Mouse (Mus musculus) embryonic fibroblast, embryonic 13.5 days (primary cell): Measurements from ENCODE around the gene Olfr330. TPM values are rescaled to one million over a fixed set of nuclear protein-coding genes. Genes with fewer than 3 reads are reported as not detected.
"Not testable (repeated sequence)": the region's sequence is repeated elsewhere in the genome, so short reads cannot be mapped to it uniquely, and the experiment has no call there.

Experiments
- H3K27ac ChIP-seq: 2 replicates; pipeline ENCODE4 v1.5.1; 2012; ENCODE audit warnings: low read length, control low read depth, inconsistent platforms; ENCODE audit not compliant: insufficient read depth
- H3K4me1 ChIP-seq: 2 replicates; pipeline ENCODE4 v1.6.1; 2011; ENCODE audit warnings: low read length; ENCODE audit not compliant: control insufficient read depth, insufficient read depth
- H3K4me3 ChIP-seq: 2 replicates; pipeline ENCODE4 v1.5.1; 2011; ENCODE audit warnings: mild to moderate bottlenecking, control low read depth, low read length; ENCODE audit not compliant: insufficient read depth
- CTCF ChIP-seq: IDR thresholded peaks from 2 replicates; pipeline ENCODE4 v1.5.1; 2011; ENCODE audit warnings: mild to moderate bottlenecking, control low read depth, low read length, moderate library complexity, borderline replicate concordance; ENCODE audit not compliant: insufficient read depth
- POLR2A ChIP-seq: IDR thresholded peaks from 2 replicates; pipeline ENCODE4 v1.6.1; 2011; ENCODE audit warnings: low read depth, mild to moderate bottlenecking, control low read depth, low read length, moderate library complexity
- polyA plus RNA-seq: library from polyadenylated mRNA; stranded (reverse); fragments of >200 nt; gene quantifications from 2 replicates; pipeline ENCODE4 v1.2.4, GENCODE M21; 2011; ENCODE audit warnings: low read depth; ENCODE audit not compliant: missing spikeins, insufficient read length

Gene Olfr330
- polyA plus RNA-seq = not detected in 2 replicates

DNA sequence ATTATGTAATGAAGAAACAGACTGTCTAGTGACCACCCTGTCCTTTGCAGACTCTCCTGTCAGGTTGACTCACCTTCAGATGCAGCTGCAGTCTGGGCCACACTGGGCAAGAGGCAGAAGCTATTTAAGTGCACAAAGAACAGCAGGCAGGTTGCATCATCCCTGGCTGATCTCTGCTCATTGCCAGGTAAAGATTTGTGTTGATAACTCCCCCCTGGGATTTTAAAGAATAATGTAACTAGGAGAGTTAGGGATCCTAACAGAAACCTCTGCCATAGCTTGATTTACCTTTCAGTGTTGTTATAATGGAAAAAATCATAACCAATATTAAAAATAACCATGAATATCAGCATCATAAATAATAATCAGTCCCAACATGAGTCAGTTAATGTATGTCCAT lies at the start of gene Olfr330:
Gene Olfr330, minus strand, starts transcription at position 101 of the 400 bp plus-strand sequence.
- not testable (repeated sequence) for H3K4me3 ChIP-seq, H3K4me1 ChIP-seq, H3K27ac ChIP-seq

DNA sequence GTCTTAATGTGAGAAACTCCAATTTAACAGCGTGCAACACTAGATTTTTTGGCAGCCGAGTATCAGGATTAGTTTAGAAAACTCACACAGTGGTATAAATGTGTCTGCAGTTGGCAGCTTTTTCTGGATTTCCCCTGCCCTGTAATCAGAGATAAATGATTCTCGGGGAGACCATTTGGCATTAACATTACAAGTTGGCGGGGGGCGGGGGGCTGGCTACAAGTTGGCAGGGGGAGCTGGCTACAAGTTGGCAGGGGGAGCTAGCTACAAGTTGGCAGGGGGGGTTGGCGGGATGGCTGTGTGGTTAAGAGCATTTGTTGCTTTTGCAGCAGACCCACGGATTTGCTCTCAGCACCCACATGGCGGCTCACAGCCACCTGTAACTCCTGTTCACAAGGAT lies 44.0 kb upstream of the Olfr330 start:
- Histone ChIP-seq H3K4me3 (no peak overlapping the region), H3K27ac (no peak overlapping the region), H3K4me1 (no peaks in the 10 kb centered on the region)
- TF ChIP-seq CTCF (no peak), POLR2A (no peak)

DNA sequence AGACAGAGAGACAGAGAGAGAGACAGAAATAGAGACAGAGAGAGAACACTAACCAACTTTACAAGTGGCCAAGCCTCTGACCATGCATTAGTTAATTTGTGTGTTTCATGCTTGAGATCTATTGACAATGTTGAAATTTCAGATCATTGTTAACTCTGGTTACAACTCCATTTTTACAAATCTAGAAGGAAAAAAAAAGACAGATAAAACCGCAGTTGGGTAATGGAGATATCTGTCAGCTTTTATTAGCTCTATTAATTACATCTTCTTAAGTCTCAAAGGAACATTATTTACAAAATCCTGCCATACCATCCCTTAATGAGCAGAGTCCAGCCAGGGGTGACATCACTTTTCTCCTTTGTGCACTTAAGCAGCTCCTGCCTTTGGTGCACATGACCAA lies 42.8 kb upstream of the Olfr330 start, which contains the start of gene Olfr325:
Gene Olfr325, plus strand, starts transcription at position 301 of the 400 bp plus-strand sequence.
- TF ChIP-seq POLR2A (no peak), CTCF (no peak)
- H3K27ac ChIP-seq = no peak within 1 kb of the TSS
- H3K4me1 ChIP-seq = no peaks in the 10 kb centered on the region
- no peak within 1 kb of the TSS for H3K4me3 ChIP-seq

DNA sequence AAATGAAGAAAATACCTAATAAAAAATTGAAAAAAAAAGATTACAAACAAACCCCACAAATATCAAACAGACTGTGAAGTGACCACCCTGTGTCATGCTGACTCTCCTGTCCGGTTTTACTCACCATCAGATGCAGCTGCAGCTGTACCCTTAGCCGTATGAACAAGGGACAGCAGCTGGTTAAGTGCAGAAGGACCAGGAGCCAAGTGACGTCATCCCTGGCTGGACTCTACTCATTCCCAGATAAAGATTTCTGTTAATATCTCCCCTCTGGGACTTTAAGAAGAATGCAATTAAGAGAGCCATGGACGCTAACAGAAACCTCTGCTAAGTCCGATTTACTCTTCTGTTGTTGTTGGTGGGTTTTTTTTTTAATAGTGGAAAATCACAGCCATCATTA lies 35.8 kb upstream of the Olfr330 start, which contains the start of gene Olfr224:
Gene Olfr224, minus strand, starts transcription at position 149 of the 400 bp plus-strand sequence.
- TF ChIP-seq POLR2A = no peak
- no peak for TF ChIP-seq CTCF
- H3K4me3 ChIP-seq = no peak within 1 kb of the TSS
- H3K4me1 ChIP-seq = no peaks in the 10 kb centered on the region
- no peak within 1 kb of the TSS for H3K27ac ChIP-seq

DNA sequence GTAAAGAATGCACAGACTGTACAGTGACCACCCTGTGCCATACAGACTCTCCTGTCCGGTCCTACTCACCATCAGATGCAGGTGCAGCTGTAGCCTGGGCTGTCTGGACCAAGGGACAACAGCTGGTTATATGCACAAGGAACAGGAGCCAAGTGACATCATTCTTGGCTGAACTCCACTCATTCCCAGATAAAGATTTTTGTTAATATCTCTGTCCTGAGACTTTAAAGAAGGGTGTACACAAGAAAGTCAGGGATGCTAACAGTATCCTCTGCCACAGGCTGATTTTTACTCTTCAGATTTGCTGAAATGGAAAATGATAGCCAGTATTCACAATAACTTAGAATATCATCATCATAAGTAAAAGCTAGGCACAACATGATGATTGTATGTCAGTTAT lies 20.9 kb upstream of the Olfr330 start, which contains the start of gene Olfr328:
Gene Olfr328, minus strand, starts transcription at position 101 of the 400 bp plus-strand sequence.
- H3K4me3 ChIP-seq = no peak within 1 kb of the TSS
- no peak for TF ChIP-seq CTCF
- no peak for TF ChIP-seq POLR2A
- H3K27ac ChIP-seq = no peak within 1 kb of the TSS
- no peaks in the 10 kb centered on the region for H3K4me1 ChIP-seq

DNA sequence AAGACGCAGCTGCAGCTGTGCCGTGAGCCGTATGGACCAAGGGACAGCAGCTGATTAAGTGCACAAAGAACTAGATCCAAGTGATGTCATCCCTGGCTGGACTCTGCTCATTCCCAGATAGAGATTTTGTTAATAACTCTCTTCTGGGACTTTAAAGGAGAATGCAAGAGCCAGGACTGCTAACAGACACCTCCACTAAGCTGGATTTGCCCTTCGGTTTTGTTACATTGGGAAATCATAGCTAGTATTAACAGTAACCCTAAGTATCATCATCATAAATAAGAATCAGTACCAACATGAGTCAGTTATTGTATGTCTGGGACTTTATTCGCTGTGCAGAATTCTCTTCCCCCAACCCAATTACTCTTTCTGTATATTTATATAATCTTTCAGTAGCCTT lies 11.7 kb upstream of the Olfr330 start, which contains the start of gene Olfr329-ps:
Gene Olfr329-ps, minus strand, starts transcription at position 101 of the 400 bp plus-strand sequence.
- Histone ChIP-seq H3K27ac (no peak within 1 kb of the TSS), H3K4me3 (no peak within 1 kb of the TSS), H3K4me1 (no peaks in the 10 kb centered on the region)
- TF ChIP-seq POLR2A (no peak), CTCF (no peak)

DNA sequence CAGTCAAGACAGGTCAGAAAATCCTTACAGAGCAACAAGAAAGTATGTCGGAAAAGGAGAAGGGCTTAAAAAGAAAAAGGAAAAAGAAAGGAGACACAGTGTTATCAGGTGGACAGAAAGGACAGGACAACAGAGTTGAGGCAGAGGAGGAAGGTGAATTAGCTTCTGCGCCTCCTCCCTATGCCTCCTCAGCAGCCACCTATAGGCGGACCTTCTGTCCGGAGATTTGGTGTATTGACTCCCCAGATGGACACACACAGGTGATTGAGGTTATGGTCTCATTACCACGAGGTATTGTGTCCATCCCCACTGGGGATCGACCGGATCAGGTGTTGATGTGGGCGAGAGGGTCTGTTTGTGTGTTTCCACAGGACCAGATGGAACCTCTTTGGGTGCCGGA lies 14.9 kb downstream of the Olfr330 start:
- H3K4me1 ChIP-seq, H3K4me3 ChIP-seq, H3K27ac ChIP-seq: not testable (repeated sequence)

DNA sequence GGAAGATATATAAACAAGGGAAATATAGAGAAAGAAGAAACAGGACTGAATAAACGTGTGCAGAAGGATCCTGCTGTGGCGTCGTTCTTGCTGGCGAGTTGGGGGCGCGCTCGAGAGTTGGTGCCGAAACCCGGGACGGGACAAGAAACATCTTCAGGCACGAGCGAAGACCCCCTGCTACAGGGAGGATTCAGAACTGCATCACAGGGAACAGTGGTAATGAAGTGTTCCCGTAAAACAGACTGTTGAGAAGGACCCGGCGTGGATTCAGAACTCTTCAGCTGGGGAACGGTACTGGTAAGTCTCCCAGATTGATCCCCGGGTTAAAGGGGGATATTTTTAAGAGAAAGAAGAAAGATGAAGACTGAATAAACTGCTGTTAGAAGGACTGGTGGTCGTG lies 15.7 kb downstream of the Olfr330 start:
- H3K4me3 ChIP-seq, H3K27ac ChIP-seq, H3K4me1 ChIP-seq: not testable (repeated sequence)

DNA sequence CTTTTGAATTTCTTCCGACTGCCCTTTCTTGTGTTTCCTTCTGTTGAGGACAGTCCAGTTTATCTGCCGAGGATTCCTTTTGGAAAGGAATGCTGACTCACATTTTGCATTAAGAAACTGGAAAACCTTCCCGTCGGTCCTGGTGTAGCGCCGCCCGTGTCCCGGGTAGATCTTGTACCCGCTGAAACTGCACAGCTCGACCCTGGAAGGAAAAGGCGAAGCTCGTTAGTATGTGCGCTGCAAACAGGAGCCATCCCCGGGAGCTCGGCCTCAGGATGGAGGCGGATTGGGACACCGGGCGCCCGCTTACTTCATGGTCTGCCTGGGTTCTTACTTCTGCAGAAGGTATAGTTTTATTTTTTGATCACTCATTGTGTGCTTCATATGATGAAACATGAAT lies 25.6 kb downstream of the Olfr330 start:
- not testable (repeated sequence) for H3K27ac ChIP-seq, H3K4me3 ChIP-seq, H3K4me1 ChIP-seq

DNA sequence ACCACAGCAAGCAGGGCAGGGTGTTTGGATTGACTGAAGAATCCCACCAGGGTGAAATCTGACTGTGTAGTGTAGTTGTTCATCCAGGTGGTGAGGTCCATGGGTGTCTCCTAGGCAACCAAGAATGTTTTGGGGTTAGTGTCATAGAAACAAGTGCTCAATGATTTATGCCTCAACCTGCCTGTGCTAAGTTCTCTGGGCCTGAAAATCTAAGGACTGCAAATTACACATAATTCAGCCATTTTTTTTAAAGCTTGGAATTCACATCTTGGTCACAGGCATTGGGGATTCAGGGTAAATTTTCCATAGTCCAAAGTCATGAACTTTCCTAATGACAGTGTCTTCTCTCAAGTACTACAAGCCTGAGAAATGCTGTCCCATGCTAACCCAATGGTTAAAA lies 32.2 kb downstream of the Olfr330 start, which contains the start of gene Olfr331:
Gene Olfr331, minus strand, starts transcription at position 101 of the 400 bp plus-strand sequence.
- H3K27ac ChIP-seq, H3K4me3 ChIP-seq, H3K4me1 ChIP-seq: not testable (repeated sequence)

DNA sequence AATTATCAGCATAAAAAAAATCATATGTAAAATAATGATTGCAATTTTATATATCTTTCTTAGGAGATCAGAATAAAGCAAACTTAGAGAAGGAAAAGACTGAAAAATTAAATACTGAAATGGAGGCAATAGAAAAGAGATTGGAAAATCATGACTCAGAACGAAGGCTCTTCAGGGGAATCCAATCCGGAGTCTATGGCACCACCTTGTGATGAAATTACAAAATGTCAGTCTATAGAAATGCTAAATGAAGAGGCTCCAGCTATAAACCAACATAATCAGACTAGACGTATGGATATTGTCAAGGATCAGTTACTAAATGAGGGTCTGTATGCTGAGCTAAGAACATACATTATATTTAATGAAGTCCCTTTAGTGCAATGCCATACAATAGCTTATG lies 35.3 kb downstream of the Olfr330 start:
- TF ChIP-seq POLR2A (no peak), CTCF (no peak)
- Histone ChIP-seq H3K4me3 (no peak overlapping the region), H3K4me1 (no peaks in the 10 kb centered on the region), H3K27ac (no peak overlapping the region)
